Mouse (Mus musculus) cerebellum, postnatal 10 days (tissue): ENCODE measurements around the gene Nrp2.

Experiments
- DNase-seq, 2 experiments: peaks; one replicate each; pipeline ENCODE4 v3.0.0; 2021; ENCODE audit warnings: mixed read lengths in 2 of 2

Gene Nrp2

DNA sequence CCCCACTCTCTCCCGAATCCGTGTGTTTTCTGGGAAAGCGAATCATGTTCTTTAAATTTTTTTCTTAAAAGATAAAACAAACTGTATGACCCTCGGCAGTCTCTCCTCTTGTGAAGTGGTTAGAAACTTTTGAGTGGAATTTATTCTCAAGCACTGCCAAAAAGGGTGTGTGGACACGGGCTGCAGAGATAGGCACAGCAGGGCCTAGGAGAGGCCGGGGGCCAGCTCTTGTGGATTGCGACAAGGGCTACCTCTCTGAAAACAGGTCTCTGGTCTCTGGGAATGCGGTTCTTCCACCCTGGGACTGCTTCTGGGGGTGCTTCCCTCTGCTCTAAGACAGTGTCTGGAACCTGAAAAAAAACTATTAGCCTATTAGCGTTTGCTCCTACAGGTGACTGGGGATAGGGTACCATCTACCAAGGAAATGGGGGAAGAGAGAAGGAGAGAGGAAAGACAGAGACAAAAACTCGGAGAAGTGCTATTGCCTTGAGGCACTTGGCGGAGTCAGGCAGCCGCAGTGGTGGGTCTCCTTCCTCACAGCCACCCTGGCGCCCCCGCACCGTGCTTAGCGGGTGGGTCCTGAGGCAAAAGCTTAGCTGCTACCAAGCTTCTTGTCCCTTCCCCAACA is 1.9 kb downstream of the Nrp2 start:
- no peak for DNase-seq

DNA sequence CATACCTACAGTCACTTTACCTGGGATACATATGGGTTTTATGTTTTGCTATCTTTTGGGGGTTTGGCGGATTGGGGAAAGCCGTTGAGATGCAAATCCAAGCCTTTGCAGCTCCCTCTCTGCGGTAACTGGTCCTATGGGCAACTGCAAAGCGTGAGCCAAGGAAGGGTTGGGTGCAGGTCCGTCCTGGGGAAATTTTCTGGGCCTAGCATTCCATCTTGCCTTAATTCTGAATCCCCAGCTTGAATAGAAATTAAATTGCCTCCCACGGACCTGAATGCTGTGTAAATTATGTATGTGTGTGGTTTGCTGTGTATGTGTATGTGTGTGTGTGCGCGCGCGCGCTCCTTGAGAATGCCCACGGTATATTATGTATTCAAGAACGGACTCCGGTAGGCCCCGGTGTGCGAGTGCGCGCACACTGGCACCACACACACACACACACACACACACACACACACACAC is 2.5 kb downstream of the Nrp2 start:
- no peak for DNase-seq

DNA sequence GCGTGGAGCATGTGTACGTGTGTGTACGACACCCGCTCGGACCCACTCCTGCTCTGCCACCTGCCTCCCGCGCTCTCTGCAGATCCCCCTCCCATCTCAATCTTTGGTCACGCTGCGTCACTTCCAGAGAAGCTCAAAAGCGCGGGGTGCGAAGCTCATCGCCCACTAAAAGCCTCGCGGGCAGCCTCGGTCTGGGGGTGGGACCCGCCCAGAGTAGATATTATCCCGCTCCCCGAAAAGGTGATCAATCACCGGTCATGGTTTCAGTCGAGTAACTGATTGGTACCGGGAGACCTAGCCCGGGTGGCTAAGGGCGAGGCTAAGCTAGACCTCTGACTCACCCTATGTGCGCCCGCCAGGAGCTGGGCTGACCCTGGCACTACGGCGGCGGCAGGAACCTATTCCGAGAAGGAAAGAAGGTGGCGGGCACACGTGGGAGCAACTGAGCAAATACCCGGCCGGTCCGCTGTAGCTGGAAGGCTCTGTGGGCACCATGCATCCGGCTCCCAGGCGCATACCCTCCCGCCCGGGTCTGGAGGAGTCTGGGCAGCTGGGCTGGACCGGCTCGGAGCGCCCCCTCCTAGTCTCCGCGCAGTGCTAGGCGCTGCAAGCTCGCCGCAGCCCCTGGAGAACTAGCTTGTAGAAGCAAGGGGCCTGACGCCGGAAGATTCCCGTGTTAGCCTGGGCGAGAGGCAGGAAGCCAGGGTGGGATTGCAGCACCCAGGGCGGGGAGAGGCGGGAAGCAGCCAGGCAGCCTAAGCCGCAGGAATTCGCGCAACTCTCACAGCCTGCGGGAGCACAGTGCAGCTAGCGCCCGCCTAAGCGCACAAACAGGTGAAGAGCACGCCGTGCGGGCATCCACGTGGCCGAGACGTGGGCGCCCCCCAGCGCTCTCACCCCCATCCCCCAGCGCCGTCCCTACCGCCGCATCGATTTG is 3.3 kb downstream of the Nrp2 start:
- DNase-seq: peak; percentile 67

DNA sequence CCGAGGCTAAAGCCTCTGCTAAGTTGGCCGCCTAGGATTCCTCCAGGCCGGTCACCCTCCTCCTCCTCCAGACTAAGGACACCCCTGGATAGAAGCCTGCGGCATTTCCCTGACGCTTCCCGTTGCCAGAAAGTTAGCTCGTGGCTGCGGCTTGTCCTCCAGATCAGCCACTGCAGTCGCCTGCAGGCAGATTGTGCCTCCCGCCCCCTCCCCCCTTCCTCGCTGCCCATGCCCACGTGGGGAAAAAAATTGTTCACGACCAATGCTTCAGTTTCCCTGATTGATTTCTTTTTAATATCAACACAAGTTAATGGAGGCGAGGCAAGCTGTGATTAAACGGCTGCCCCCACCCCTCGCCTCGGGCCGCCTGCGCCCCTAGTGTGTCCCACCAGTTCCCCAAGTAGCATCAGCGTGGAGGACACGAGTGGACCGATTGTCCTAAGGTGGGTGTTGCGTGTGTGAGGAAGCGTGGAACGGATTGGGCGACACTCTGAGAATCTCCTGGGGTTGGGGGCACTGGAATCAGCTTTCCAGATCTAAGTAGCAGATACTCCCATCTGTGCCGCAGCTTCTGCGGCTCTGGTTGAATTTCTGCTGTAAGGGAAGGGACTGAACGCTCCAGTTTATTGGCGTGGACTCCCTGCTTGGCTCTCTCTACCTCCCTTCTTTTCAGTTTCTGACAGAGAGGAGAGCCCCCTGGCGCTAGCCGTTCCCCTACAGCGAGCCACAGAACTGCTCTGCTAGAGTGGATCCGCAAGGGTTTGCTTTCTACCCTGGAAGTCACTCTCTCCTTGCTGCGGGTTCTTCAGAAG is 4.2 kb downstream of the Nrp2 start:
- peak; percentile 60 to 69 for DNase-seq

DNA sequence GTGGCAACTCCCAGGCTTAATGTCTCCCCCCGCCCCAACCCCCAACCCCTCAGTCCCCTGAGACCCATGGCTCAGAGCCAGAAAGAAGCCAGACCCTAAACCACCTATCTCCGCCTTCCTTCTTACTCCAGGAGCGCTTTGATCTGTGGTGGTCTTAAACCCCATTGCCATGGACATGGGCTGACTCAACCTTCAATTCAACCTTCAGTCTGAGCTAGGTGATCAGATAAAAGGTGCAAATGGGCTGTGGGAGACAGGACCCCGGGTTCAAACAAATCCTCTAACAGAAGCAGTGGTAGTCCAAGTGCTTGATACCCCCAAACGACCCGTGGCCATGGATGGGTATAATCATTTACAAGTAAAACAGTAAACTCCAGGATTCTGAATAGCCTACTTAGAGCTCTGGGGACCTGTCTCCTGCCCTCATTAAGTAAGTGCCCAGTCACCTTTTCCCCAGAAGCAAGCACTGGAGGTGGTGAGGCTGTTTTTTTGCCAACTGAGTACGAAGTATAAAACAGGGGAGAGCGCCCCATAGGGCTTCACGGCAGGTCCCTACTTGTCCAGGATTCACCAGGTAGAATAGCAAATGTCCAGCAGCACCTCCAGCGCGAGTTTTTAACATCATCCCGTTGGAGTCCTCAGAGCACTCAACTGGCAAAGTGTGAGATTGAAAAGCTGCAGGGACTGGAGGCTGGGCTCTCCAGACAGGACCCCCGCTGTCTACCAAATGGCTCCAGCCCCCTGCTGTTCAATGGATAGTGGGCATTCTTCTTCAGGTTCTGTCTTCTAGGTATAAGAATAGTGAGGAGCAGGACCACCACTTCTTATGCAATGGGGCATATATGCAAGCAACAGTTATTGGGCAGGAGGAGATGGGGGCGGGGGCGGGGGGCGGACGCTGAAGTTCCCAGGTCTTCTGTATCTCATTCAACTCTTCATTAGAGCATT is 5.1 kb downstream of the Nrp2 start:
- DNase-seq: peak in 1 of 2 experiments; percentile 45

DNA sequence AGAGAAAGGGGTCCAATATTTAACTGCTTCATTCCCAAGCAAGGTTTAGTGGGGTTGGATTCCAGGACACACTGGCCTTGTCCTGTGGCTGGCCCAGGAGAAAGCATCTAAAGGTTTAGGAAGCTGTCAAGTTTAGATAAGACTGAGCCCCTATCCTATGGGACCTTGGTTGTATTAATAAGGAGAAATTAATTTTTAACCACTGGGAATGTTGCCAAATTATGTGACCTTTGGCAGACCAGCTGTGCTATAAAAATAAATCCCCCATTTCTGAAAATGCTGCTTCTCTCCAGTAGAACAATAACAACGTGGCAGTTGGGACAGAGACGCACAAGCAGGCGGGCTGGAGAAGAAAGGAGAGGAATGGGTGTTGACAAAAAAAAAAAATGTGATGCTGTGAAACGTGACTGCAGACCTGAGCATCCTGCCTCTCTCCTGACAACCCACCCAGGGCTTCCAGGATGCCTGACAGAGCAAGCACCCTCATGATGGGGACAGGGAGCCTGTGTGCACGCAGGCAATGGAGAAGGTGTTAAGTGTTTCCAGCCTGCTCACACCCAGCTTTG is 6.8 kb downstream of the Nrp2 start:
- no peak for DNase-seq

DNA sequence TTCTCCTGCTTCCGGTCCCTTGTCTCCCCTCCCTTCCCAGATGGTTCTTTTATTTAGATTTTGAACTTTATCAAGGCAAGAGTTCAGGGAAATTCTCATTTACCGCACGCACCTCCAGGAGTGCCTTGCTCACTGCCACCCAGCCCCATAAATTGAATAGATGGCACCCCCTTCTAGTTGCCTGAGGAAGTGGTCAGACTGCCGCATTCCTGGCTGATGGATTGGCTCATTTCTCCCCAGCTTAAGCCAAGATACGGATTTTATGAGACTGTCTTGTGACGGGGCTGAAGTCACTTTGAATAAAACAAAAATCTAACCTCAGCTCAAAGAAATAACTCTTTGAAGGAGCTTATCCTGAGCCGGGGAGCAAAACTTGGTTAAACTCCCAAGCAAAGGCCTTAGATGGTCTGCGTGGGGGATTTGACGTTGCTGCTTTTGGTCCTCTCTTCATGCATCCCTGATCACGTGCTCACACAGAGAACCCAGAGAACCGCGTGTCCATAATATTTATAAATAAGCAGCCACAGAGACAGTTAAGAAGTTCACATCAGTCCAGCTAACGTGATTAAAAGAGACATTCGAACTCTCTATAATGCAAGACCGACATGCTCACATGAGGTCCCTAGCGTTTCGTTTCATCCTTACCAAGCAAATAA is 10.1 kb downstream of the Nrp2 start:
- DNase-seq: no peak

DNA sequence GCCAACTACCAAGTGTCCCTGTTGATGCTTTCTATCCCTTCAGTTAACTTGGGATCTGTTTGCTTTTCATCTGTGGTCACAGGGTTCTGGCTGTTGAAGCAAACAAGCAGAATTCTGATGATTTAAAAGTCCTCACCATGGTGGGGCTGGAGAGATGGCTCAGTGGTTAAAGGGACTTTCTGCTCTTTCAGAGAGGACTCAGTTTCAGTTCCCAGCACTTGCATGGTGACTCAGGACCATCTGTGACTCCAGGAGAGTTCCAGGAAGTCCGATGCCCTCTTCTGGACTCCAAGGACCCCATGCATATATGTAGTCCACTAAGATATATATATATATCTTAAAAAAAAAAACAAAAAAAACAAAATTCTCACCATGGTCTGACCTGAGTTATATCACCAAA is 11.9 kb downstream of the Nrp2 start:
- no peak for DNase-seq

DNA sequence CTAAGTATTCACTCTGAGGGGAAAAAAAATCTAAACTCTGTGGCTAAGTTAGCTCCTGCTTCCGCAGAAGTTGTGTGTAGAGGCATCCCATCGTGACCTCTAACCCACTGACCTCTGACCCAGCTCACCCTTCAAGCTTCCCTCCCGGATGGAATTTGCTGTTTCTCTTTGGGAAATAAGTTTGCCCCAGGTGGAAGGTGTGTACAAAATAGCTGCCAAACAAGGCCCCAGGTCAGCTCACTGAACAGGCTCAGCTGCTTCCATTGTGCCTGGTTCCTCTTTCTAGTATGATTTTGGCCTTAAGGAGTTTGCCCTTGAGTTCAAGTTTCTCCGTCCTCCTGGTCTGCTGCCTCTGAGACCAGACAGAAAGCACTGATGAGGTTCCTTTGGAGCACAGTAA is 12.6 kb downstream of the Nrp2 start:
- no peak for DNase-seq

DNA sequence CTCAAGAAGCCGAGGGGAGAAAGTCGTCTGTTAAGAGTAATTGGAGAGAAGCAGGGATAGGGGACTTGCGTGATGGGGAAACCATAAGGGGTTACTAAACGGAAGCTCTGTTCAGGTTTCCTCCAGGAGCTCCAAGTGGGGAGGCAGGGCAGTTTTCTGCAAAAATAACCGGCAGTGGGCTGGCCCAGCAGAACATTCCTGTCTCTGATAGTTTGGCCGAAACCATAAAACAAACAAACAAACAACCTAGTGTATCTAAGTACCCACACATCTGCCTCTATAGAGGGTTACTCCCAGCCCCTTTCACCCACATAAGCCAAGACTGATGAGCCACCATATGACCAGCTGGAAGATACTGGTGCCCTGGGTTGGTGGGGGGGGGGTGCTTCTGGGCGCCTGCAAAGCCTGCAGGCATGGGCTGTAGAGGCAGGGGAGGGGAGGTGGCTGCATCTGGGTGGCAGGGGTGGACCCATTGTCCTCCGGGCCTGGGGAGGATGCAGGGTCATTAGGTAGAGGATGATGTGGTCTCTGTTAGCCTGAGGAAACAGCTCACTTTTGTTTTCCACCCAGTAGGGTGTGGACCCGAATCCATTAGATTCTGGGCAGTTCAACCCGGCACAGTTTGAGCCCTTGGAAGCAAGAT is 13.9 kb downstream of the Nrp2 start:
- no peak for DNase-seq

DNA sequence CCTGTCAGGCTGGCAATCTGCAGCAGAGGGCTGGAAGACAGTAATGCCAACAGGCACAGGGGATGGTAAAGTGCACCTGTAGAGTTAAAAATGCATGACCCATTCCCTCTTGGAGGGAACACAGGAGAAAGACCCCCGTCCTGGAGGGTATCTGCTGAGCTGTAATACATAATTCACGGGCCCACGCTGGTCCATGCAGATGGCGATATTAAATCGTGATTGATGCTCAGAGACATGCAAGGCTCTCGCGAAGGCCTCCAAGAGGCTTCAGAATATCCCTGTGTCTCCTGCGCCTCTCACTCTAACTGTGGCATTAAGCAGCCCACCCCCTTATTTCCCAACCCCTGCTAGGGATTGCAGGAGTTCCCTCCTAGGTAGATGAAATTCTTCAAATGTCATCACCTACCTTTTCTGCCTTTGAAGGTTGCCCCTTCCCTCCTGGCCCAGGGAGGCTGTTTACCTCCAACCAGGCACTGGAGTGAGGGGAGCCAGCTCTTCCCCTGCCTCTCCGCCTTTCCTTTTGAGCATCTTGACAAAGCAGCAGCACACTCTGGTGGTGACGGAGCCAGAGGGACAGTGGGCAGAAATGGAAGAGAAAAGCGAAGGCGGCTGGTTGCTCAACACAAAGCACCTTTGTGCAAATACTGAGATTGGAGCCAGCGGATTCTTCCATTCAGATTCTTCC is 14.6 kb downstream of the Nrp2 start:
- peak; percentile 70 to 77 for DNase-seq

DNA sequence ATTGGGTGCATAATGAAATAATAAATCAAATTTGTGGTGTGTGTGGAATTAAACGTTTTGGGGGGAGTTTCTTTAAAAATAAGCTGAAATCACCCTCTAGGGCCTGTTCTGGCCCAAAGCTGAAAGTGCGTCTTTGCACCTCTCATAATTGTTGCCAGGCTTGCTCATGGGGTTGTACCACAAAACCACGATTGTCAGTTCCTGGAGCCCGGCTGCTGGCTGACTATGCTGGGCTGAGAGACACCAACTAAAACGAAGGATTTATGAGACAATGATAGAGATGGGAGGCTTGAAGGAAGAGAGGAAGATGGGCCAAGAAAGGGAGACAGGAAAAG is 15.1 kb downstream of the Nrp2 start:
- no peak for DNase-seq

DNA sequence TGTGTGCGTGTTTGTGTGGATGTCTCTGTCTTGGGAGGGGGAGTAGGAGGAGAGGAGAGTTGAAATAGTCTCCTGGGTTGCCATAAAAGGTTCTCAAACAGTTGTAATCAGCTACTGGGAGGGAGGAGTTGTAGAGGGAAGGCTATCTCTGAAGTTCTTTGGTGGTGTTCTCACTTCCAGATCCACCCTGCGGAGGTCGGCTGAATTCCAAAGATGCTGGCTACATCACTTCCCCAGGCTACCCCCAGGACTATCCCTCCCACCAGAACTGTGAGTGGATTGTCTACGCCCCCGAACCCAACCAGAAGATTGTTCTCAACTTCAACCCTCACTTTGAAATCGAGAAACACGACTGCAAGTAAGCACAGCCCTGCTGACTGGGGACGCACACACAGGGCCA is 15.7 kb downstream of the Nrp2 start:
- no peak for DNase-seq

DNA sequence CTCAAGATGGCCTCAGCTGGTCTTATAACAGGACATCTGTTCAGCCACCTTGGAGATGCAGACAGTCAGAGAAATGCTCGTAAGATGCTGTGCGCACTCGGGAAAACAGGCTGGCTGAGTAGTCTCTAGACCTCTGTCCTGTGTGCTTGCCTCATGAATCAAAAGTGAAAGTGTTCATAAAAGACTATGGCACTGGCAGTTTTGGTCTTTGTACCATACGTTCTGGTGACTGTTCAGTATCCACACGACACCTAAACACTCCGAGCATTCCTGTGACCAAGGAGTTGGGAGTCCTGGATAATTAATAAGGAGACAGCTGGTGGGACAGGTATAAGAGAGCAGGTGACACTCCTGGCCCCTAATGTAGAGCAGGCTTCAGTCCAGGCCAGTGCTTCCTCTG is 16.7 kb downstream of the Nrp2 start:
- no peak for DNase-seq

DNA sequence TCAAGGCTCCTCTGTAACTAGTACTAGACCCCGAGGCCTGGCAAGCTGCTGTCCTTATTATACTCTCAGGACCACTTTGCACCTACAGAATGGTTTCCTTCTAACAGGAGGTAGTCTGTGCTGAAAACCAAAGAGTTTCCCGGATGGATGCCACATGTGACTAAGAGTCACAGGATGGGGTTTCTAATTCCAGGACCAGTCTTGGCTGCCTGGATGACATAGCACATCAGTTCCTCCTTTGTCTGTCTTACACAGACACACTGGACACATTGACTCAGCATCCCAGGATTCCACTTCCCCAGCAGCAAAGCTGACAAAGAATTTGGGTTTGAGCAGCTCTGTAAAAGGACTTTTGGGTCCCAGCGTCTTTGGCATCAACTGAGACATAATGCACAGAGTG is 17.1 kb downstream of the Nrp2 start:
- DNase-seq: no peak

DNA sequence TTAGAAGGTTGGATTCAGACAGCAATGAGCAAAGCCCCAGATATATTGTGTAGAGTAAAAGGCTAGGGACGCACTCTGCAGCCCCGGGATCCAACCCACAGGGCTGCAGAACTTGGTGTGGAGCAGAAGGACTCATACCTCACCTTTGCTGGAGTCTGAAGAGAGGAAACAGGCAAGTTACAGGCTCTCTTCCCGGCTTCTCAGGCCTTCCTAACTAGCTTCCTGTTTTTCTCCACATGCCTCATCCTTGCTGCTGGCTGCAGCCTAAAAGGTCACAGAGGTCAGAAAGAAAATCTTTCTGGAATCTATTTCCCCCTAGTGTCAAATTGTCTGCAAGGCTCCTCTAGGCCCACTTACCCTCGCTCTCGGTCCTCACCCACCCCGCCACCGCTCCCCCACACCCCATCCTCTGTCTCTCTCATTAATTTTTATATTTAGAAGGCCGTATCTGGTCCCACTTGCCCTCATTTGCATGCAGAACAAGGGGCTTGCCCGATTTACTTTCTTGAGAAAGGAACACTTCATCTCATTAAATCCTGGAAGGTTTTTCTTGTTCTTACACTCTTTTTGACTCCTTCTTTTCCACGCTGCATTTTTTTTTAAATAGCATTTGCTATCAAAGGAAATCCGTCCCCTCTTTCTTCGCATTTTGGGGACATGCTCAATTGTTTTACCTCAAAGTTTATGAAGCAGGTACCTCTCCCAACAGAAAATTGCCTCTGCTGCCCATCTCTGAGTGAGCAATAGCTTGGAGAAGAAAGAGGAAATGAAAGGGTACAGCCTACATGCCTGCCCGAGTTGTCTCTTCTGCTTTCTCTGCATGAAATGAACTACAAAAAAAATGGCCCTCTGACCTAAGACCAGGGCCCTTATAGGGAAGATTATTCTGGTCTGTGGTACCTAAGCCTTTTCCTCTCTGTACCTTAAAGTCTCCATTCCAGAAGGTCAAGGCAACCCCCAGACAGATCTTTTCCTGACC is 17.9 kb downstream of the Nrp2 start:
- DNase-seq: no peak

DNA sequence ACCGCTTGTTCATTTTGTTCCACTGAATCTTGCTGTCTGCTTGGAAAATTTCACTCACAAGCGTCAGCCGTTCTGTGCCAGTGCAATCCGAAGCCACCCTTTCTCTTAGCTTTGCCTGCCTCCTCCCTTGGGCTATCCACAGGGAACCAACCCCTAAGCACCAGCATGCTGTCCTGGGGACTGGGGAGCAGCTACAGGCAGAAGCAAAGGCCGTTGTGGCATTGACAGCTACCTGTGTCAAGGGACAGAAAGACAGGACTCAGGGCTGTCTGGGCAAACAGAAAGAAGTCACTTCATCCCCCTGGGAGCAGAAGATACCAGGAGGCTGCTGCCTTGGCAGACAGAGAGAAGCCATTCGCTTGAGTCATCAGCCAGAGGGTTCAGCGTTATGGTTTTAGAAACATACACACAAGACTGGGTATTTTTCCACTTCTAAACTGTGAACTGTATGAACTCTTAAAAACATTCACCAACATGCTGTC is 18.7 kb downstream of the Nrp2 start:
- DNase-seq: no peak

DNA sequence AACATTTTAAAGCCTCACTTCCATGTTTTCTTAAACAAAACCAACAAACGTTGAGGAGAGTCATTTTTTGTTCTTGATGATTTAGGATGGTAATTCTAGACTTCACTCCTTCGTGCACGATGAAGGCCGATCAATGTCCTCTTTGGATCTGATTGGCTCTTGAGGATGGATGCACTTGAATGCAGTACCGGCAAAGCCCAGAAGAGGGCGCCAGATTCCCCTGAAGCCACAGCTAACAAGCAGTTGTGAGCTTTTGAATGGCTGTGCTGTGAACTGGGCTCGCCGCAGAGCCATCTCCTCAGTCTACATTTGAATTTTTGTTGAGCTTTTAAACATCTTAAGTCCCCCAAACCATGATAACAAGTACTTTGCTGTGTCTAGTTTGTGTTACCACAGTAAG is 19.4 kb downstream of the Nrp2 start:
- no peak for DNase-seq

DNA sequence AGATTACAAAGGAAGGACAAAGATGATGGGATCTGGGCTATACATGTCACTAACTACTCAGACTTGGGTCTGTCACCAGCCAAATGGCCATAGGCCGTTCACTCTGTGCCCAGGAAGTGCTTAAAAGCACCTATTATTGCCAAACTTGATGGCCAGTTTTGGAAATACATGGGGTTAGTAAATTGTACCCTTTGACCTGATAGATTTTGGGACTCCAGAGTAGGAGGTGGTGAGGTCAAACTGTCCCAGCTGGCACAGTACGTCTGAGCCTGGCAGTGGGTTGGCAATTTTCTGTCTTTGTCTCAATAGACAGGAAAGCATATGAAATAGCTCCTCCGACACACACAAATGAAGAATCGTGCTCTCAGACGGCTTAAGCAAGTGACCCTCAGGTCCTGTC is 20.8 kb downstream of the Nrp2 start:
- no peak for DNase-seq
